13 mouse cellular contexts compared by ENCODE assay signal in genomic region chr3:84215743-84216360, GRCm38 (mm10). TPM values are rescaled to one million over a fixed set of nuclear protein-coding genes. Genes with fewer than 3 reads are reported as not detected.
A peak's percentile ranks its signal among the peaks of the same experiment; 100 is the strongest.
DNase-seq lines count a peak whose midpoint lies in the region; ATAC-seq and TF ChIP-seq lines count a peak whose summit lies in the region.
"Had no signal": no experiment of that assay in that cellular context is flagged by ENCODE, and none has a peak within 500 bp of the region (broad histone marks: within the 10 kb centered on the region; RNA-seq: fewer than 3 reads in every experiment).

No protein-coding gene starts in this region.

- H3K9me3 ChIP-seq in midbrain, embryonic 14.5 days (ENCODE audit: control insufficient read depth, low read length), result no peaks in the 10 kb centered on the region
- H3K9me3 ChIP-seq: embryonic facial prominence, embryonic 12.5 days; heart, embryonic 13.5 days had no signal

- peak overlapping the region; percentile 21 for H3K4me3 ChIP-seq in cortical plate, adult 2 months (ENCODE audit: insufficient read depth, low read length)
- H3K4me3 ChIP-seq in midbrain, embryonic 14.5 days (replicated peaks; ENCODE audit: low read depth, low read length), result no peak overlapping the region; the same call in 1 of the 2 replicates
- H3K4me3 ChIP-seq: embryonic facial prominence, embryonic 12.5 days; heart, embryonic 13.5 days had no signal

- WGBS in midbrain, embryonic 14.5 days, result 77% methylated on average over 15 of the region's 15 CpGs

- H3K4me1 ChIP-seq in cortical plate, adult 2 months (ENCODE audit: control insufficient read depth, insufficient read depth, low read length), result peaks cover 26% of the 10 kb centered on the region
- peaks cover 52% of the 10 kb centered on the region for H3K4me1 ChIP-seq in midbrain, embryonic 14.5 days (ENCODE audit: control insufficient read depth, insufficient read depth, low read length)

- no peak for TF ChIP-seq CTCF in cortical plate, adult 2 months (IDR thresholded peaks at IDR 0.05; ENCODE audit: extremely low read depth, insufficient read depth, low read length)

- no peak for TF ChIP-seq POLR2A in cortical plate, adult 2 months (IDR thresholded peaks at IDR 0.05; ENCODE audit: extremely low read depth, insufficient read depth, low read length)

- no peaks in the 10 kb centered on the region for H3K36me3 ChIP-seq in midbrain, embryonic 14.5 days (ENCODE audit: control insufficient read depth, insufficient read depth, low read length)
- H3K36me3 ChIP-seq: embryonic facial prominence, embryonic 12.5 days; heart, embryonic 13.5 days had no signal

- 0 out of 2 replicates have a peak overlapping the region, but pooled peaks have one; percentile 14 for H3K9ac ChIP-seq in midbrain, embryonic 14.5 days (replicated peaks; ENCODE audit: low read length)
- H3K9ac ChIP-seq: heart, embryonic 13.5 days had no signal

- DNase-seq in layer of hippocampus, adult 9-10 months (ENCODE audit: low spot score), result peak; percentile 44
- no peak for DNase-seq in layer of hippocampus, postnatal 14 days (ENCODE audit: low spot score in 2 of 2)
- peak; percentile 65 for DNase-seq in cerebellum, adult 9-10 months
- no peak for DNase-seq in midbrain, embryonic 14.5 days
- DNase-seq in kidney, postnatal 14 days, result no peak
- no peak for DNase-seq in urinary bladder, postnatal 25 days (ENCODE audit: low spot score)
- no peak for DNase-seq in thymus, postnatal 10 days (ENCODE audit: low spot score in 2 of 2)
- DNase-seq: lung, adult 18-20 months had no signal

- no peaks in the 10 kb centered on the region for H3K27me3 ChIP-seq in midbrain, embryonic 14.5 days (ENCODE audit: control insufficient read depth, insufficient read depth, low read length)
- H3K27me3 ChIP-seq: embryonic facial prominence, embryonic 12.5 days had no signal

- peak overlapping the region; percentile 47; the same call in 1 of the 2 replicates for H3K27ac ChIP-seq in cortical plate, adult 2 months (ENCODE audit: insufficient read depth, low read length)
- peak overlapping the region; percentile 39; the same call in 1 of the 2 replicates for H3K27ac ChIP-seq in midbrain, embryonic 14.5 days (replicated peaks; ENCODE audit: low read depth, low read length)
- H3K27ac ChIP-seq: embryonic facial prominence, embryonic 12.5 days; heart, embryonic 13.5 days had no signal

- H3K4me2 ChIP-seq in midbrain, embryonic 14.5 days (ENCODE audit: low read length), result peak overlapping the region; percentile 77
- H3K4me2 ChIP-seq: embryonic facial prominence, embryonic 12.5 days; heart, embryonic 13.5 days had no signal

- ATAC-seq in midbrain, embryonic 14.5 days (ENCODE audit: low FRiP score, low TSS enrichment), result no peak

RNA-seq across cellular contexts. Expression of gene Gm6525, which starts 41.9 kb away (rescaled TPM):
- total RNA-seq in layer of hippocampus, postnatal 14 days (2021), result not detected
- polyA plus RNA-seq in cortical plate, adult 2 months (2012; rRNA removed), result not detected in 2 replicates
- 3.1 and 3.2 TPM in 2 replicates for polyA plus RNA-seq in midbrain, embryonic 14.5 days (2014; fragmentation: Nextera tagmentation; extraction: Ambion mirVana)
- total RNA-seq: gastrocnemius, adult 8-10 months; left cerebral cortex, postnatal 4 days had no signal

Comparison
In these comparisons a context has a peak if more than half of its experiments do, and no peak if none do; other contexts are left out.
1. DNase-seq: peak in layer of hippocampus, adult 9-10 months (single experiment) and cerebellum, adult 9-10 months (single experiment); none in layer of hippocampus, postnatal 14 days (0 of 2), midbrain, embryonic 14.5 days (single experiment), kidney, postnatal 14 days (single experiment), urinary bladder, postnatal 25 days (single experiment) and thymus, postnatal 10 days (0 of 2).